In the genomic region with DNA sequence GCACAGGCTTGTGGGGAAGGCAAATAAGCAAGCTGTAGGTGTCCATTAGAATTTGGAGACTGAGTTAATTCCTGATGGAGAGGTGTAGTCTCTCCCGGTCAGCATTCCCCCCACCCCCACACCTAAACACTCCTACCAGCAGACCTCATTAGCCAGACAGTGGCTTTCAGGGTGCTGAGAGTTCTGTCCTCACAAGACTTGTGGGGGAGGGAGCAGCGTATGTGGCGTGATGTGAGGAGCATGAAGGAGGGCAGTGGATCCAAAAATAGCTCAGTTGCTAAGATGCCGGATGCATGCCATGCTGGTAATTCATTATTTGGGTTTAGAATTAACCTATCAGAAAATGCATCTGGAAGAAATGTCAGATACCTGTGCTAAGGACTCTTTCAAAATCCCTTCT, we compare ENCODE assay signal across 21 mouse cellular contexts.
DNase-seq lines count a peak whose midpoint lies in the region; ATAC-seq lines count a peak whose summit lies in the region.
"Had no signal": no experiment of that assay in that cellular context is flagged by ENCODE, and none has a peak within 500 bp of the region (broad histone marks: within the 10 kb centered on the region; RNA-seq: fewer than 3 reads in every experiment).

No protein-coding gene starts in this region.

- H3K27me3 ChIP-seq in heart, embryonic 14.5 days (ENCODE audit: control insufficient read depth, insufficient read depth, low read length): no peaks in the 10 kb centered on the region
- no peaks in the 10 kb centered on the region for H3K27me3 ChIP-seq in liver, embryonic 11.5 days (replicated peaks; ENCODE audit: control insufficient read depth, insufficient read depth, low read length)
- H3K27me3 ChIP-seq: embryonic facial prominence, embryonic 12.5 days; Patski had no signal

- H3K9ac ChIP-seq in heart, embryonic 14.5 days (ENCODE audit: low read length): no peak overlapping the region
- H3K9ac ChIP-seq in liver, embryonic 11.5 days (ENCODE audit: low read depth, low read length): no peak overlapping the region
- H3K9ac ChIP-seq: embryonic facial prominence, embryonic 12.5 days had no signal

- ATAC-seq in heart, embryonic 14.5 days (ENCODE audit: insufficient number of reproducible peaks, insufficient read depth, low FRiP score, low read depth): peak; percentile 43; the same call in 1 of the 2 replicates
- no peak for ATAC-seq in liver, embryonic 11.5 days (replicated peaks; ENCODE audit: low FRiP score)
- ATAC-seq: activated CD4-positive, CD25-positive, alpha-beta regulatory T cell, adult 4 months; forebrain, embryonic 16.5 days; hindbrain, postnatal 0 days; Patski had no signal

- DNase-seq in embryo, embryonic 10 days (ENCODE audit: low spot score): peak; percentile 8
- DNase-seq in embryo, embryonic 11 days: no peak
- DNase-seq in retina, postnatal 1 day: peak; percentile 30
- no peak for DNase-seq in retina, embryonic 14.5 days (ENCODE audit: low spot score)
- DNase-seq in liver, embryonic 11.5 days (ENCODE audit: low spot score): no peak
- no peak for DNase-seq in embryo, embryonic 10.5 days (ENCODE audit: low spot score)
- no peak for DNase-seq in kidney, adult 11 months
- DNase-seq: adrenal gland, postnatal 14 days; gastrocnemius, adult 2 months; kidney, adult 18-20 months; kidney, postnatal 36 days; liver; lung, adult 18-20 months; right cerebral cortex, adult 18-20 months; thymus, postnatal 4 days had no signal

- H3K4me1 ChIP-seq in heart, embryonic 14.5 days (ENCODE audit: control insufficient read depth in 2 of 2, insufficient read depth in 2 of 2, low read length in 2 of 2): peaks cover 11 to 27% of the 10 kb centered on the region in 2 experiments
- H3K4me1 ChIP-seq in liver, embryonic 11.5 days (replicated peaks; ENCODE audit: control insufficient read depth, insufficient read depth, low read length): no peaks in the 10 kb centered on the region
- H3K4me1 ChIP-seq: embryonic facial prominence, embryonic 12.5 days had no signal

- H3K9me3 ChIP-seq in heart, embryonic 14.5 days (ENCODE audit: control insufficient read depth, low read length): no peaks in the 10 kb centered on the region
- H3K9me3 ChIP-seq in liver, embryonic 11.5 days (ENCODE audit: control insufficient read depth, low read length): no peaks in the 10 kb centered on the region
- H3K9me3 ChIP-seq: embryonic facial prominence, embryonic 12.5 days had no signal

- H3K27ac ChIP-seq in heart, embryonic 14.5 days (replicated peaks in 1 of 2; ENCODE audit: control insufficient read depth in 1 of 2, insufficient read depth in 1 of 2, low read depth in 2 of 2, low read length in 2 of 2): peak overlapping the region; percentile 1 to 25; a peak in 2 of 4 replicates
- H3K27ac ChIP-seq in liver, embryonic 11.5 days (ENCODE audit: low read depth, low read length): no peak overlapping the region
- H3K27ac ChIP-seq: embryonic facial prominence, embryonic 12.5 days; gastrocnemius, adult 2 months; hindbrain, postnatal 0 days had no signal

- 9% methylated on average over 4 of the region's 4 CpGs for WGBS in heart, embryonic 14.5 days
- WGBS in liver, embryonic 11.5 days: 51% methylated on average over 4 of the region's 4 CpGs

- H3K4me3 ChIP-seq in heart, embryonic 14.5 days (ENCODE audit: control insufficient read depth in 1 of 2, insufficient read depth in 1 of 2, low read depth in 1 of 2, low read length in 2 of 2): no peak overlapping the region
- no peak overlapping the region for H3K4me3 ChIP-seq in liver, embryonic 11.5 days (ENCODE audit: low read depth, low read length)
- H3K4me3 ChIP-seq: embryonic facial prominence, embryonic 12.5 days; gastrocnemius, adult 2 months had no signal

- H3K36me3 ChIP-seq in heart, embryonic 14.5 days (ENCODE audit: control insufficient read depth, insufficient read depth, low read length): no peaks in the 10 kb centered on the region
- H3K36me3 ChIP-seq in liver, embryonic 11.5 days (ENCODE audit: control insufficient read depth, insufficient read depth, low read length): no peaks in the 10 kb centered on the region
- H3K36me3 ChIP-seq: embryonic facial prominence, embryonic 12.5 days had no signal

- peak overlapping the region; percentile 31 for H3K4me2 ChIP-seq in heart, embryonic 14.5 days (ENCODE audit: low read length)
- H3K4me2 ChIP-seq in liver, embryonic 11.5 days: no peak overlapping the region
- H3K4me2 ChIP-seq: embryonic facial prominence, embryonic 12.5 days had no signal

Comparison
In these comparisons a context has a peak if more than half of its experiments do, and no peak if none do; other contexts are left out.
1. DNase-seq: peak in embryo, embryonic 10 days (single experiment) and retina, postnatal 1 day (single experiment); none in embryo, embryonic 11 days (single experiment), retina, embryonic 14.5 days (single experiment), liver, embryonic 11.5 days (single experiment), embryo, embryonic 10.5 days (single experiment) and kidney, adult 11 months (single experiment).